12 mouse cellular contexts compared by ENCODE assay signal in genomic region chr4:109226071-109226470, GRCm38 (mm10). TPM values are rescaled to one million over a fixed set of nuclear protein-coding genes. Genes with fewer than 3 reads are reported as not detected.
DNase-seq lines count a peak whose midpoint lies in the region; ATAC-seq and TF ChIP-seq lines count a peak whose summit lies in the region.
"Had no signal": no experiment of that assay in that cellular context is flagged by ENCODE, and none has a peak within 500 bp of the region (broad histone marks: within the 10 kb centered on the region; RNA-seq: fewer than 3 reads in every experiment).

No protein-coding gene starts in this region.

- H3K27me3 ChIP-seq in hindbrain, embryonic 12.5 days, result no peaks in the 10 kb centered on the region
- H3K27me3 ChIP-seq in hindbrain, embryonic 11.5 days (ENCODE audit: control insufficient read depth, insufficient read depth, low read length), result no peaks in the 10 kb centered on the region
- H3K27me3 ChIP-seq in testis, adult 2 months (ENCODE audit: control insufficient read depth, insufficient read depth, low read length), result no peaks in the 10 kb centered on the region
- no peaks in the 10 kb centered on the region for H3K27me3 ChIP-seq in thymus, adult 2 months (ENCODE audit: control insufficient read depth, insufficient read depth, low read length)
- H3K27me3 ChIP-seq: embryonic facial prominence, embryonic 12.5 days; liver, embryonic 12.5 days had no signal

- TF ChIP-seq POLR2A in testis, adult 2 months (IDR thresholded peaks at IDR 0.05; ENCODE audit: control insufficient read depth, low read depth, low read length), result no peak
- TF ChIP-seq POLR2A in thymus, adult 2 months (IDR thresholded peaks at IDR 0.05; ENCODE audit: control insufficient read depth, extremely low read depth, insufficient read depth, low read length, poor library complexity), result no peak

- ATAC-seq in hindbrain, embryonic 12.5 days (ENCODE audit: low FRiP score), result no peak
- ATAC-seq in hindbrain, embryonic 11.5 days (ENCODE audit: low FRiP score), result no peak
- ATAC-seq: liver, embryonic 12.5 days had no signal

- no peak overlapping the region for H3K4me3 ChIP-seq in hindbrain, embryonic 12.5 days
- no peak overlapping the region for H3K4me3 ChIP-seq in hindbrain, embryonic 11.5 days (ENCODE audit: low read depth, low read length)
- H3K4me3 ChIP-seq in testis, adult 2 months (ENCODE audit: control insufficient read depth, low read depth, low read length), result no peak overlapping the region
- H3K4me3 ChIP-seq in thymus, adult 2 months (ENCODE audit: control insufficient read depth, insufficient read depth, low read length), result no peak overlapping the region
- H3K4me3 ChIP-seq: embryonic facial prominence, embryonic 12.5 days; liver, embryonic 12.5 days had no signal

- DNase-seq in hindbrain, embryonic 11.5 days (ENCODE audit: low spot score), result no peak
- no peak for DNase-seq in testis, postnatal 10 days (ENCODE audit: low spot score)
- DNase-seq in lung, postnatal 10 days, result peak; percentile 54
- DNase-seq in thymus, adult 2 months, result no peak
- no peak for DNase-seq in thymus, postnatal 0 days (ENCODE audit: low spot score)
- DNase-seq: adrenal gland, adult 8-10 months; kidney, adult 18-20 months; thymus, adult 18-20 months had no signal

- H3K9ac ChIP-seq in hindbrain, embryonic 12.5 days, result no peak overlapping the region
- H3K9ac ChIP-seq in hindbrain, embryonic 11.5 days (ENCODE audit: low read depth, low read length), result no peak overlapping the region
- H3K9ac ChIP-seq: embryonic facial prominence, embryonic 12.5 days; liver, embryonic 12.5 days had no signal

- H3K4me2 ChIP-seq in hindbrain, embryonic 12.5 days (replicated peaks), result no peak overlapping the region
- H3K4me2 ChIP-seq in hindbrain, embryonic 11.5 days (replicated peaks; ENCODE audit: low read depth, low read length), result no peak overlapping the region
- H3K4me2 ChIP-seq: embryonic facial prominence, embryonic 12.5 days; liver, embryonic 12.5 days had no signal

- H3K27ac ChIP-seq in hindbrain, embryonic 12.5 days, result peak overlapping the region; percentile 49; the same call in 1 of the 2 replicates
- H3K27ac ChIP-seq in hindbrain, embryonic 11.5 days (ENCODE audit: low read depth, low read length), result no peak overlapping the region
- peak overlapping the region; percentile 71 for H3K27ac ChIP-seq in testis, adult 2 months (ENCODE audit: control insufficient read depth, insufficient read depth, low read depth, low read length)
- no peak overlapping the region for H3K27ac ChIP-seq in thymus, adult 2 months (ENCODE audit: control insufficient read depth, insufficient read depth, low read length)
- H3K27ac ChIP-seq: embryonic facial prominence, embryonic 12.5 days; liver, embryonic 12.5 days had no signal

- no peaks in the 10 kb centered on the region for H3K9me3 ChIP-seq in hindbrain, embryonic 12.5 days (replicated peaks)
- no peaks in the 10 kb centered on the region for H3K9me3 ChIP-seq in hindbrain, embryonic 11.5 days (ENCODE audit: control insufficient read depth, low read length)
- H3K9me3 ChIP-seq: embryonic facial prominence, embryonic 12.5 days; liver, embryonic 12.5 days had no signal

- WGBS in hindbrain, embryonic 12.5 days, result 74% methylated on average over 5 of the region's 5 CpGs
- WGBS in hindbrain, embryonic 11.5 days, result 72% methylated on average over 5 of the region's 5 CpGs
- 41% methylated on average over 5 of the region's 5 CpGs for WGBS in thymus, adult 2 months

- H3K4me1 ChIP-seq in hindbrain, embryonic 12.5 days, result peaks cover 23% of the 10 kb centered on the region
- no peaks in the 10 kb centered on the region for H3K4me1 ChIP-seq in hindbrain, embryonic 11.5 days (replicated peaks; ENCODE audit: control insufficient read depth, insufficient read depth, low read length)
- H3K4me1 ChIP-seq in testis, adult 2 months (ENCODE audit: control insufficient read depth, insufficient read depth, low read length), result peaks cover 4% of the 10 kb centered on the region
- peaks cover 8% of the 10 kb centered on the region for H3K4me1 ChIP-seq in thymus, adult 2 months (replicated peaks; ENCODE audit: control insufficient read depth, insufficient read depth, low read length)
- H3K4me1 ChIP-seq: embryonic facial prominence, embryonic 12.5 days; liver, embryonic 12.5 days had no signal

- H3K36me3 ChIP-seq in hindbrain, embryonic 12.5 days, result no peaks in the 10 kb centered on the region
- H3K36me3 ChIP-seq in hindbrain, embryonic 11.5 days (ENCODE audit: control insufficient read depth, insufficient read depth, low read length), result no peaks in the 10 kb centered on the region
- H3K36me3 ChIP-seq in testis, adult 2 months (ENCODE audit: control insufficient read depth, insufficient read depth, low read length), result no peaks in the 10 kb centered on the region
- H3K36me3 ChIP-seq in thymus, adult 2 months (ENCODE audit: control insufficient read depth, insufficient read depth, low read length), result no peaks in the 10 kb centered on the region
- H3K36me3 ChIP-seq: embryonic facial prominence, embryonic 12.5 days; liver, embryonic 12.5 days had no signal

- no peak for TF ChIP-seq CTCF in testis, adult 2 months (IDR thresholded peaks at IDR 0.05; ENCODE audit: control insufficient read depth, insufficient read depth, insufficient replicate concordance, low read depth, low read length)
- TF ChIP-seq CTCF in thymus, adult 2 months (IDR thresholded peaks at IDR 0.05; ENCODE audit: borderline replicate concordance, control insufficient read depth, extremely low read depth, insufficient read depth, low read length, poor library complexity), result no peak

RNA-seq across cellular contexts. Expression of gene Calr4, which starts 8.2 kb away (rescaled TPM):
- polyA plus RNA-seq in hindbrain, embryonic 12.5 days (2016; fragmentation: Nextera tagmentation; extraction: Ambion mirVana), result 1.2 and 1.7 TPM in 2 replicates
- 0.09 and 0.54 TPM in 2 replicates for polyA plus RNA-seq in hindbrain, embryonic 11.5 days (2014; fragmentation: Nextera tagmentation; extraction: Ambion mirVana)
- 1.8 and 2.4 TPM in 2 replicates for polyA plus RNA-seq in testis, adult 2 months (2012; rRNA removed)
- 0.10 TPM in 1 of 2 replicates, not detected in the other for polyA plus RNA-seq in thymus, adult 2 months (2012; rRNA removed)
- polyA plus RNA-seq in thymus, postnatal 0 days (2015; fragmentation: Nextera tagmentation; extraction: Ambion mirVana), result 0.09 and 0.13 TPM in 2 replicates
- polyA plus RNA-seq: liver, embryonic 12.5 days had no signal

RNA-seq across cellular contexts. Expression of gene Osbpl9, which starts 24.0 kb away (rescaled TPM):
- polyA plus RNA-seq in hindbrain, embryonic 12.5 days (2016; fragmentation: Nextera tagmentation; extraction: Ambion mirVana), result 87.9 and 97.4 TPM in 2 replicates
- polyA plus RNA-seq in hindbrain, embryonic 11.5 days (2014; fragmentation: Nextera tagmentation; extraction: Ambion mirVana), result 77.3 and 84.3 TPM in 2 replicates
- polyA plus RNA-seq in testis, adult 2 months (2012; rRNA removed), result 90.5 and 100 TPM in 2 replicates
- polyA plus RNA-seq in thymus, adult 2 months (2012; rRNA removed), result 87.0 and 93.2 TPM in 2 replicates
- polyA plus RNA-seq in thymus, postnatal 0 days (2015; fragmentation: Nextera tagmentation; extraction: Ambion mirVana), result 64.4 and 65.7 TPM in 2 replicates

RNA-seq across cellular contexts. Expression of gene Eps15, which starts 54.0 kb away (rescaled TPM):
- 69.2 and 81.1 TPM in 2 replicates for polyA plus RNA-seq in hindbrain, embryonic 12.5 days (2016; fragmentation: Nextera tagmentation; extraction: Ambion mirVana)
- 53.6 and 57.6 TPM in 2 replicates for polyA plus RNA-seq in hindbrain, embryonic 11.5 days (2014; fragmentation: Nextera tagmentation; extraction: Ambion mirVana)
- polyA plus RNA-seq in testis, adult 2 months (2012; rRNA removed), result 36.4 and 39.4 TPM in 2 replicates
- polyA plus RNA-seq in thymus, adult 2 months (2012; rRNA removed), result 14.1 and 16.0 TPM in 2 replicates
- polyA plus RNA-seq in thymus, postnatal 0 days (2015; fragmentation: Nextera tagmentation; extraction: Ambion mirVana), result 49.2 and 53.7 TPM in 2 replicates

Comparison
In these comparisons a context has a peak if more than half of its experiments do, and no peak if none do; other contexts are left out.
1. H3K27ac ChIP-seq: peak in hindbrain, embryonic 12.5 days (single experiment) and testis, adult 2 months (single experiment); none in hindbrain, embryonic 11.5 days (single experiment) and thymus, adult 2 months (single experiment).